Mouse (Mus musculus): Measurements from ENCODE around the gene Zfp26. TPM values are rescaled to one million over a fixed set of nuclear protein-coding genes. Genes with fewer than 3 reads are reported as not detected.
A peak's percentile ranks its signal among the peaks of the same experiment; 100 is the strongest.

The Zfp26 gene
- total RNA-seq (2014; rRNA removed) (20.5 and 31.2 TPM in 2 replicates), polyA plus RNA-seq (2015; fragmentation: Nextera tagmentation; extraction: Ambion mirVana) (7.6 and 9.3 TPM in 2 replicates)

DNA sequence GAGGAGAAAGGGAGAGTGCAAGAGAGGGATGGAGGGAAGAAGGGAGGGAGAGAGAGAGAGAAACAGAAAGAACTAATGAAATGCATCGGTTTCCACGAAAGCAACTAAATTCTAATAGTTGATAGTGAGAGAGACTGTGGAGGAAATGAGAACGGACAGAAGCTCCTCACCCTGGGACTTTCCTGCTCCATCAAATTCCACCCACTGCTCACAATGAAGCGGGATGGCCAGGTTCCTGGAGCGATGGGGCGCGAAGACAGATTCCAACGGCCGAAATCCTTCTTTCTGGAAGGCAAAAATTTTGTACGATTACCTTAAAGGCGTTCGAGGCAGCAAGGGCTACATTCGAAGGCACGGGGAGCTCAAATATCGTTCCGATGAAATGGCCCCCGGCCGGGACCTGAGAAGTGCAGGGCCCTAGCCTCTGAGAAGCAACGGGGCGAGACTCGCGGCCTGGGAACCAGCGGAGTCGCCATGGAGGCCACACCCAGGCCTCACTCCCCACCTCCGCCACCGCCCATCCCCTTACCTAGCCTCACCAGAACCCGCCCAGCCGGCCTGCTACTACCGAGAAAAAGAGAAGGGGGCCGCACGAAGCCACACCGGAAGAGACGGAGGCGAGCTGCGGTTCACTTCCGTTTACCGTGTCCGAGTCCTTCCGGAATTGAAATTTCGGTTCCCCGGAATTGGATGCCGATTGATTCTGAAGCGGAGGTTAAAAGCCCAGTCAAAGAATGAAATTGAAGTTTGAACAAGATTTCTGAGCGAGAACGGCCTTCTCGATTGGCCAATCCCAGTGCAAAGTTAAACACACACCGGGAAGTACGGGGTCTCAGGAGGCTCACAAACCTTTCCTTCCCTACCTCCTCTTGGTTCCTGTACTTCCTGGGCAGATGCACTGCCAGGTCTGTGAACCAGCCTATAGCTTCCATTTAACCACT lies at the start of gene Zfp26:
Zfp26 (minus strand) TSS at position 786 of the 941 bp plus-strand sequence.
- Histone ChIP-seq H3K36me3 (ENCODE audit: insufficient read depth, low read length) (peaks cover 13% of the 10 kb centered on the region; the same call in 1 of the 2 replicates), H3K4me3 (ENCODE audit: low read depth, low read length) (peak within 1 kb of the TSS; percentile 76), H3K4me2 (ENCODE audit: low read depth, low read length, poor library complexity, severe bottlenecking) (peak within 1 kb of the TSS; percentile 89), H3K27me3 (ENCODE audit: insufficient read depth, low read length) (no peaks in the 10 kb centered on the region), H3K4me1 (ENCODE audit: insufficient read depth, low read length) (0 out of 2 replicates have a peak, but pooled peaks cover 6% of the 10 kb centered on the region), H3K9me3 (ENCODE audit: low read length) (no peaks in the 10 kb centered on the region), H3K27ac (ENCODE audit: low read depth, low read length) (peak within 1 kb of the TSS; percentile 82), H3K9ac (replicated peaks; ENCODE audit: low read length, poor library complexity, severe bottlenecking) (peak within 1 kb of the TSS; percentile 88)
- ATAC-seq (ENCODE audit: low FRiP score) = peak; percentile 89
- no peak for TF ChIP-seq CTCF (IDR thresholded peaks at IDR 0.05)
- DNase-seq (ENCODE audit: low spot score) = peak; percentile 84
- WGBS = under 1% methylated on average over 48 of the region's 48 CpGs

DNA sequence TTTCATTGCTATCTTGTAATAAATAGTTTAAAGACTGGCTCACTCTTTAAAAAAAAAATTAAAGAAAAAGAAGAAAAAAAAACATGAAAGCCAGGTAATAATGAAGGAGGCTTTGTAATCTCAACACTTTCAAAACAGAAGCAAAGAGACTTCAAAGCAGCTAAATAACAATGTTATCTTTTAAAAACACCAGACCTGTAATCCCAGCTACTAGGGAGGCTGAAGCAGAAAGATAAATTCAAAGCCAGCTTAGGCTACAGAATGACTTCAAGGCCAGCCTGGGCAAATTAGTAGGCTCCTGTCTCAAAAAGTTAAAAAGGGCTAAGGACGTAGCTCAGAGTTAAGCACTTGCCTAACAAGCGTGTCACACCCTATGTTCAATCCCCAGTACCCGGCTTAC lies 49.7 kb upstream of the Zfp26 start:
- Histone ChIP-seq H3K9ac (replicated peaks; ENCODE audit: low read length, poor library complexity, severe bottlenecking) (no peak overlapping the region), H3K9me3 (ENCODE audit: low read length) (no peaks in the 10 kb centered on the region), H3K36me3 (ENCODE audit: insufficient read depth, low read length) (peaks cover 29% of the 10 kb centered on the region), H3K27me3 (ENCODE audit: insufficient read depth, low read length) (no peaks in the 10 kb centered on the region), H3K27ac (ENCODE audit: low read depth, low read length) (no peak overlapping the region), H3K4me3 (ENCODE audit: low read depth, low read length) (no peak overlapping the region), H3K4me2 (ENCODE audit: low read depth, low read length, poor library complexity, severe bottlenecking) (no peak overlapping the region), H3K4me1 (ENCODE audit: insufficient read depth, low read length) (no peaks in the 10 kb centered on the region)
- DNase-seq (ENCODE audit: low spot score) (no peak), ATAC-seq (ENCODE audit: low FRiP score) (no peak)
- 62% methylated on average over 3 of the region's 3 CpGs for WGBS
- no peak for TF ChIP-seq CTCF (IDR thresholded peaks at IDR 0.05)

GRCm38 (mm10) chr9:20504801-20505200 lies 44.8 kb upstream of the Zfp26 start:
- Histone ChIP-seq H3K27me3 (ENCODE audit: insufficient read depth, low read length) (no peaks in the 10 kb centered on the region), H3K4me1 (ENCODE audit: insufficient read depth, low read length) (no peaks in the 10 kb centered on the region), H3K27ac (ENCODE audit: low read depth, low read length) (no peak overlapping the region), H3K36me3 (ENCODE audit: insufficient read depth, low read length) (peaks cover 51% of the 10 kb centered on the region), H3K4me3 (ENCODE audit: low read depth, low read length) (no peak overlapping the region), H3K9ac (replicated peaks; ENCODE audit: low read length, poor library complexity, severe bottlenecking) (no peak overlapping the region), H3K4me2 (ENCODE audit: low read depth, low read length, poor library complexity, severe bottlenecking) (no peak overlapping the region), H3K9me3 (ENCODE audit: low read length) (no peaks in the 10 kb centered on the region)
- TF ChIP-seq CTCF (IDR thresholded peaks at IDR 0.05) = no peak
- DNase-seq (ENCODE audit: low spot score) = no peak
- WGBS = 94% methylated on average over 5 of the region's 5 CpGs
- no peak for ATAC-seq (ENCODE audit: low FRiP score)

DNA sequence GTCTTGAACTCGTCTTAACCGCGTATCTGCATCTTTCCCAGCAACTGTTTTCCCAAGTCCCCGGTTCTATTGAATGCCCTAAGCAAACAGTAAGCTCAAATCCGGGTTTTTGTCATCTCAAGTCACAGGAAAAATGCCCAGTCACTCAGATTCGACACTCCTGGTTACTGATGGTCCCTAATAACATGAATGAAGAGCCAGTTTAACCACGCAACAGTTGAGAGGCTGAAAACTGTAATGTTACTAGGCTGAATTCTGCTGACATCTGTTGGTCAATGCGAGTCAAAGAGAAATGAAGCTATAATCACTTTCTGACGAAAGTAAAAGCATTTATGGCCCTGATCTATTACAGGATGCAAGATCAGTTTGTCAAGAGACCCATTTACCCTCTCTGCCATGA lies 33.3 kb upstream of the Zfp26 start:
- DNase-seq (ENCODE audit: low spot score) = peak; percentile 54
- Histone ChIP-seq H3K9ac (replicated peaks; ENCODE audit: low read length, poor library complexity, severe bottlenecking) (peak overlapping the region; percentile 91), H3K36me3 (ENCODE audit: insufficient read depth, low read length) (peaks cover 13% of the 10 kb centered on the region), H3K4me3 (ENCODE audit: low read depth, low read length) (peak overlapping the region; percentile 82), H3K4me2 (ENCODE audit: low read depth, low read length, poor library complexity, severe bottlenecking) (peak overlapping the region; percentile 70), H3K27me3 (ENCODE audit: insufficient read depth, low read length) (no peaks in the 10 kb centered on the region), H3K9me3 (ENCODE audit: low read length) (no peaks in the 10 kb centered on the region), H3K4me1 (ENCODE audit: insufficient read depth, low read length) (peaks cover 4% of the 10 kb centered on the region; the same call in 1 of the 2 replicates), H3K27ac (ENCODE audit: low read depth, low read length) (peak overlapping the region; percentile 98)
- 5% methylated on average over 9 of the region's 9 CpGs for WGBS
- TF ChIP-seq CTCF (IDR thresholded peaks at IDR 0.05) = peak; percentile 53
- ATAC-seq (ENCODE audit: low FRiP score) = peak; percentile 25; the same call in 1 of the 2 replicates

- no peaks in the 10 kb centered on the region for H3K9me3 ChIP-seq (ENCODE audit: low read length)
- no peak for TF ChIP-seq CTCF (IDR thresholded peaks at IDR 0.05)
- peak; percentile 97 for ATAC-seq (ENCODE audit: low FRiP score)
- peak within 1 kb of the TSS; percentile 82 for H3K4me3 ChIP-seq (ENCODE audit: low read depth, low read length)
- H3K9ac ChIP-seq (replicated peaks; ENCODE audit: low read length, poor library complexity, severe bottlenecking) = peak within 1 kb of the TSS; percentile 91
- H3K4me1 ChIP-seq (ENCODE audit: insufficient read depth, low read length) = peaks cover 4% of the 10 kb centered on the region; the same call in 1 of the 2 replicates
- no peaks in the 10 kb centered on the region for H3K27me3 ChIP-seq (ENCODE audit: insufficient read depth, low read length)
- H3K4me2 ChIP-seq (ENCODE audit: low read depth, low read length, poor library complexity, severe bottlenecking) = peak within 1 kb of the TSS; percentile 70
- DNase-seq (ENCODE audit: low spot score) = peak; percentile 95
- under 1% methylated on average over 40 of the region's 40 CpGs for WGBS
- H3K36me3 ChIP-seq (ENCODE audit: insufficient read depth, low read length) = peaks cover 11% of the 10 kb centered on the region
- H3K27ac ChIP-seq (ENCODE audit: low read depth, low read length) = peak within 1 kb of the TSS; percentile 98
Measured at GRCm38 (mm10) chr9:20492527-20493233, 32.7 kb upstream of the Zfp26 start, which contains the start of gene Zfp426. Gene Zfp426 (minus strand): TSS chr9:20492746.
